Mouse (Mus musculus) liver, adult 2 months (tissue): ENCODE data around the gene Gm20388.

ENCODE experiments used
- CTCF ChIP-seq: fragments of 200-500 bp; IDR thresholded peaks from 2 replicates; pipeline ENCODE4 v1.5.1; 2011; ENCODE audit warnings: low read depth, low read length, control low read depth
- POLR2A ChIP-seq: fragments of 200-500 bp; IDR thresholded peaks from 2 replicates; pipeline ENCODE4 v1.6.1; 2011; ENCODE audit warnings: low read length, control low read depth; ENCODE audit not compliant: insufficient read depth; ENCODE audit errors: extremely low read depth

DNA sequence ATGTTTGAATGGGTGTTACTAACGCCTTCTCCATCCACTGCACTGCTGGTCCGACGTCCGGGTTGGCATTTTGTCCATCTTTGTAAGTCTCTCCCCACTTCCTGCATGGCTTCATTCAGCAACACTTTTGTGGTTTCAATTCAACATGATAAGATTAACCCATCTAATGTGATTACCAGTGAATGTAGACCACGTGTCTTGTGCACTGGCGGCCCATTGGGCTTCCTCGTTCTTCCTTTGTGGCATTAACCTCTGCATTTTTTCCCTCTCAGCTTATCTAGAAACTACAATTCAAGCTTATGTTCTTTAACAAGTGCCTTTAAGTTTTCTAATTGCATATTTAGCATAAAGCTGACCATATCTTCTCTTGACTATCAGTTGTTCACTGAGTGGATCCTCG, 2914.8 kb downstream of the Gm20388 start:
- TF ChIP-seq CTCF: no peak
- no peak for TF ChIP-seq POLR2A
